Mouse (Mus musculus): ENCODE data around the gene Asic2. TPM values are rescaled to one million over a fixed set of nuclear protein-coding genes. Genes with fewer than 3 reads are reported as not detected.

Asic2 gene
- polyA plus RNA-seq, 1 experiment from 2014 or later, result 0.47 TPM

GRCm38 (mm10) chr11:81645549-81645948, 322.7 kb downstream of the Asic2 start:
- Histone ChIP-seq H3K4me1 (replicated peaks; ENCODE audit: control insufficient read depth, insufficient read depth) (no peaks in the 10 kb centered on the region), H3K4me3 (ENCODE audit: low read depth, low read length) (no peak overlapping the region), H3K27me3 (ENCODE audit: control insufficient read depth, insufficient read depth, low read length) (no peaks in the 10 kb centered on the region), H3K4me2 (replicated peaks; ENCODE audit: low read depth) (no peak overlapping the region), H3K9me3 (ENCODE audit: control insufficient read depth, low read length) (no peaks in the 10 kb centered on the region), H3K9ac (ENCODE audit: low read length) (no peak overlapping the region), H3K36me3 (ENCODE audit: control insufficient read depth, insufficient read depth, low read length) (no peaks in the 10 kb centered on the region), H3K27ac (replicated peaks) (no peak overlapping the region)
- 79% methylated on average over 3 of the region's 3 CpGs for WGBS
- ATAC-seq (ENCODE audit: low FRiP score, low TSS enrichment) (no peak), DNase-seq (ENCODE audit: low spot score) (no peak)
- no peak for TF ChIP-seq EP300 (optimal IDR thresholded peaks at IDR 0.05)
- TF ChIP-seq CTCF (IDR thresholded peaks at IDR 0.05; ENCODE audit: low read depth), result peak; percentile 42

- Histone ChIP-seq H3K4me2 (replicated peaks; ENCODE audit: low read depth) (no peak overlapping the region), H3K9me3 (ENCODE audit: control insufficient read depth, low read length) (no peaks in the 10 kb centered on the region), H3K27me3 (ENCODE audit: control insufficient read depth, insufficient read depth, low read length) (no peaks in the 10 kb centered on the region), H3K27ac (replicated peaks) (no peak overlapping the region), H3K36me3 (ENCODE audit: control insufficient read depth, insufficient read depth, low read length) (no peaks in the 10 kb centered on the region), H3K4me3 (ENCODE audit: low read depth, low read length) (no peak overlapping the region), H3K4me1 (replicated peaks; ENCODE audit: control insufficient read depth, insufficient read depth) (no peaks in the 10 kb centered on the region), H3K9ac (ENCODE audit: low read length) (no peak overlapping the region)
- 92% methylated on average over 9 of the region's 9 CpGs for WGBS
- ATAC-seq (ENCODE audit: low FRiP score, low TSS enrichment) (no peak), DNase-seq (ENCODE audit: low spot score) (no peak)
- TF ChIP-seq CTCF (IDR thresholded peaks at IDR 0.05; ENCODE audit: low read depth), result no peak
- TF ChIP-seq EP300 (optimal IDR thresholded peaks at IDR 0.05), result no peak
Observed at GRCm38 (mm10) chr11:81636356-81636755, 331.9 kb downstream of the Asic2 start.

- Histone ChIP-seq H3K4me2 (replicated peaks; ENCODE audit: low read depth) (no peak overlapping the region), H3K9me3 (ENCODE audit: control insufficient read depth, low read length) (no peaks in the 10 kb centered on the region), H3K36me3 (ENCODE audit: control insufficient read depth, insufficient read depth, low read length) (no peaks in the 10 kb centered on the region), H3K9ac (ENCODE audit: low read length) (no peak overlapping the region), H3K4me1 (replicated peaks; ENCODE audit: control insufficient read depth, insufficient read depth) (no peaks in the 10 kb centered on the region), H3K4me3 (ENCODE audit: low read depth, low read length) (no peak overlapping the region), H3K27me3 (ENCODE audit: control insufficient read depth, insufficient read depth, low read length) (no peaks in the 10 kb centered on the region), H3K27ac (replicated peaks) (no peak overlapping the region)
- no peak for ATAC-seq (ENCODE audit: low FRiP score, low TSS enrichment)
- TF ChIP-seq CTCF (IDR thresholded peaks at IDR 0.05; ENCODE audit: low read depth) (peak; percentile 85), EP300 (optimal IDR thresholded peaks at IDR 0.05) (no peak)
- WGBS, result 55% methylated on average over 25 of the region's 25 CpGs
- DNase-seq (ENCODE audit: low spot score), result peak; percentile 38
Observed at GRCm38 (mm10) chr11:81634360-81635350, 333.6 kb downstream of the Asic2 start.

GRCm38 (mm10) chr11:81625199-81625598, 343.1 kb downstream of the Asic2 start:
- no peak overlapping the region for H3K4me3 ChIP-seq (ENCODE audit: low read depth, low read length)
- H3K36me3 ChIP-seq (ENCODE audit: control insufficient read depth, insufficient read depth, low read length), result no peaks in the 10 kb centered on the region
- no peak overlapping the region for H3K9ac ChIP-seq (ENCODE audit: low read length)
- no peaks in the 10 kb centered on the region for H3K9me3 ChIP-seq (ENCODE audit: control insufficient read depth, low read length)
- no peak overlapping the region for H3K27ac ChIP-seq (replicated peaks)
- ATAC-seq (ENCODE audit: low FRiP score, low TSS enrichment), result no peak
- DNase-seq (ENCODE audit: low spot score), result no peak
- WGBS, result 46% methylated on average over 4 of the region's 4 CpGs
- H3K4me1 ChIP-seq (replicated peaks; ENCODE audit: control insufficient read depth, insufficient read depth), result no peaks in the 10 kb centered on the region
- TF ChIP-seq CTCF (IDR thresholded peaks at IDR 0.05; ENCODE audit: low read depth) (no peak), EP300 (optimal IDR thresholded peaks at IDR 0.05) (no peak)
- no peaks in the 10 kb centered on the region for H3K27me3 ChIP-seq (ENCODE audit: control insufficient read depth, insufficient read depth, low read length)
- no peak overlapping the region for H3K4me2 ChIP-seq (replicated peaks; ENCODE audit: low read depth)

- Histone ChIP-seq H3K27ac (replicated peaks) (no peak overlapping the region), H3K9ac (ENCODE audit: low read length) (no peak overlapping the region), H3K4me3 (ENCODE audit: low read depth, low read length) (no peak overlapping the region), H3K27me3 (ENCODE audit: control insufficient read depth, insufficient read depth, low read length) (no peaks in the 10 kb centered on the region), H3K4me1 (replicated peaks; ENCODE audit: control insufficient read depth, insufficient read depth) (no peaks in the 10 kb centered on the region), H3K36me3 (ENCODE audit: control insufficient read depth, insufficient read depth, low read length) (no peaks in the 10 kb centered on the region), H3K4me2 (replicated peaks; ENCODE audit: low read depth) (no peak overlapping the region), H3K9me3 (ENCODE audit: control insufficient read depth, low read length) (no peaks in the 10 kb centered on the region)
- WGBS, result 58% methylated on average over 6 of the region's 6 CpGs
- ATAC-seq (ENCODE audit: low FRiP score, low TSS enrichment), result no peak
- TF ChIP-seq EP300 (optimal IDR thresholded peaks at IDR 0.05), result no peak
- TF ChIP-seq CTCF (IDR thresholded peaks at IDR 0.05; ENCODE audit: low read depth), result no peak
- no peak for DNase-seq (ENCODE audit: low spot score)
Observed at GRCm38 (mm10) chr11:81620516-81620915, 347.7 kb downstream of the Asic2 start.

- Histone ChIP-seq H3K27ac (replicated peaks) (no peak overlapping the region), H3K4me3 (ENCODE audit: low read depth, low read length) (no peak overlapping the region), H3K36me3 (ENCODE audit: control insufficient read depth, insufficient read depth, low read length) (no peaks in the 10 kb centered on the region), H3K4me2 (replicated peaks; ENCODE audit: low read depth) (no peak overlapping the region), H3K9ac (ENCODE audit: low read length) (no peak overlapping the region), H3K27me3 (ENCODE audit: control insufficient read depth, insufficient read depth, low read length) (no peaks in the 10 kb centered on the region), H3K4me1 (replicated peaks; ENCODE audit: control insufficient read depth, insufficient read depth) (no peaks in the 10 kb centered on the region; the same call in 1 of the 2 replicates), H3K9me3 (ENCODE audit: control insufficient read depth, low read length) (no peaks in the 10 kb centered on the region)
- 86% methylated on average over 8 of the region's 8 CpGs for WGBS
- no peak for ATAC-seq (ENCODE audit: low FRiP score, low TSS enrichment)
- no peak for DNase-seq (ENCODE audit: low spot score)
- TF ChIP-seq CTCF (IDR thresholded peaks at IDR 0.05; ENCODE audit: low read depth) (no peak), EP300 (optimal IDR thresholded peaks at IDR 0.05) (no peak)
Observed at GRCm38 (mm10) chr11:81616437-81616836, 351.8 kb downstream of the Asic2 start.

All from stomach, postnatal 0 days (tissue).